Mouse (Mus musculus): ENCODE data around the gene Lsm11. TPM values are rescaled to one million over a fixed set of nuclear protein-coding genes. Genes with fewer than 3 reads are reported as not detected.

Lsm11 gene
- polyA plus RNA-seq, 1 experiment from 2014 or later = 8.7 TPM

Other genes with a start within 250 kb of the Lsm11 start
- gene Clint1, start 92.9 kb downstream of the Lsm11 start, polyA plus RNA-seq (2015; fragmentation: Nextera tagmentation; extraction: Ambion mirVana) = 49.8 and 51.0 TPM in 2 replicates
- 10.5 and 11.6 TPM in 2 replicates for gene Thg1l, start 10.6 kb upstream of the Lsm11 start, polyA plus RNA-seq (2015; fragmentation: Nextera tagmentation; extraction: Ambion mirVana)
- gene Sox30, start 35.4 kb upstream of the Lsm11 start, polyA plus RNA-seq (2015; fragmentation: Nextera tagmentation; extraction: Ambion mirVana) = not detected in 2 replicates
- 2.6 and 4.3 TPM in 2 replicates for gene Gm12166, start 107.4 kb upstream of the Lsm11 start, polyA plus RNA-seq (2015; fragmentation: Nextera tagmentation; extraction: Ambion mirVana)
- gene Adam19, start 111.1 kb upstream of the Lsm11 start, polyA plus RNA-seq (2015; fragmentation: Nextera tagmentation; extraction: Ambion mirVana) = 6.2 and 7.2 TPM in 2 replicates
- 0.38 and 0.40 TPM in 2 replicates for gene Nipal4, start 221.6 kb upstream of the Lsm11 start, polyA plus RNA-seq (2015; fragmentation: Nextera tagmentation; extraction: Ambion mirVana)

All from forebrain, embryonic 13.5 days (tissue).